Mouse (Mus musculus) forebrain, embryonic 12.5 days (tissue): ENCODE data around the gene Tfdp2. TPM values are rescaled to one million over a fixed set of nuclear protein-coding genes. Genes with fewer than 3 reads are reported as not detected.

Experiments used
- ATAC-seq: fragments of 200-750 bp; cut with Nextera tagmentation; 2 replicates; pipeline ENCODE4 v1.8.0; 2017; ENCODE audit warnings: moderate TSS enrichment; ENCODE audit not compliant: low FRiP score
- H3K27ac ChIP-seq: fragments of 300-500 bp; sonication (generic); 2 replicates; pipeline ENCODE4 v1.5.1; 2016; ENCODE audit warnings: mild to moderate bottlenecking
- H3K27me3 ChIP-seq: fragments of 300-500 bp; sonication (generic); 2 replicates; pipeline ENCODE4 v1.6.1; 2016; ENCODE audit warnings: mild to moderate bottlenecking
- H3K36me3 ChIP-seq: fragments of 300-500 bp; sonication (generic); replicated peaks from 2 replicates; pipeline ENCODE4 v1.6.1; 2016; ENCODE audit warnings: mild to moderate bottlenecking
- H3K4me1 ChIP-seq: fragments of 300-500 bp; sonication (generic); 2 replicates; pipeline ENCODE4 v1.6.1; 2016
- H3K4me2 ChIP-seq: fragments of 300-500 bp; sonication (generic); 2 replicates; pipeline ENCODE4 v1.6.1; 2016; ENCODE audit warnings: mild to moderate bottlenecking, moderate library complexity
- H3K4me3 ChIP-seq: fragments of 300-500 bp; sonication (generic); replicated peaks from 2 replicates; pipeline ENCODE4 v1.5.1; 2016; ENCODE audit warnings: mild to moderate bottlenecking
- H3K9ac ChIP-seq: fragments of 300-500 bp; sonication (generic); 2 replicates; pipeline ENCODE4 v1.6.1; 2016; ENCODE audit warnings: mild to moderate bottlenecking
- H3K9me3 ChIP-seq: fragments of 300-500 bp; sonication (generic); 2 replicates; pipeline ENCODE4 v1.6.1; 2016
- WGBS: fragments of 180-500 bp; shearing (Covaris S2); methylation state at CpG from one replicate; pipeline ENCODE4 v1.1.7; 2016; 5-methylcytosine and 5-hydroxymethylcytosine counted together
- polyA plus RNA-seq: library from polyadenylated mRNA; unstranded; fragments of >200 nt; fragmentation: Nextera tagmentation; extraction: Ambion mirVana; gene quantifications from 2 replicates; pipeline ENCODE4 v1.2.1, GENCODE M21; 2016

Tfdp2 gene
- polyA plus RNA-seq, 1 experiment from 2014 or later: 71.3 TPM

GRCm38 (mm10) chr9:96269726-96270125 lies 73.7 kb downstream of the Tfdp2 start:
- WGBS: 94% methylated on average over 2 of the region's 2 CpGs
- H3K36me3 ChIP-seq: peaks cover 2% of the 10 kb centered on the region; the same call in 1 of the 2 replicates
- no peak overlapping the region for H3K4me3 ChIP-seq
- no peak overlapping the region for H3K4me2 ChIP-seq
- no peak overlapping the region for H3K9ac ChIP-seq
- H3K9me3 ChIP-seq: no peaks in the 10 kb centered on the region
- no peak for ATAC-seq
- H3K27me3 ChIP-seq: no peaks in the 10 kb centered on the region
- H3K27ac ChIP-seq: no peak overlapping the region
- no peaks in the 10 kb centered on the region for H3K4me1 ChIP-seq

DNA sequence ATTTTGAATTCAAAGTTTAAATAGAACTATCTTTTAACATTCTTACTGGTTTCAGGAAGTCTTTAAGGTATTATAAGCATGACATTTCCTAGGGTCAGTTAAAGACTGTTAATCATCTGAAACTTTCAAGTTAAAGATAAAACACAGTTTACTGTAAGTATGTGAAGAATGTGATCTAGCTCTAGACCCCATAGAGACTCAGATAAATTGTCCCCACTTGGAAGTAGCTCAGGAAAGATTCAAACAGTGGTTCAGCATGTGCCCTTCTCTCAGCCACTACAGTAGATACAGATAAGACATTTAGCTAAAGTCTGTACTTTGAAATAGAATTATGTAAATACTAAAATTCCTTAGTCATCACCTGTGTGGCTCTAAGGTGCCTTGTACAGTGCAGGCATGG lies 79.5 kb downstream of the Tfdp2 start:
- Histone ChIP-seq H3K36me3 (peaks cover 2% of the 10 kb centered on the region; the same call in 1 of the 2 replicates), H3K4me1 (no peaks in the 10 kb centered on the region), H3K9me3 (no peaks in the 10 kb centered on the region), H3K9ac (no peak overlapping the region), H3K27me3 (no peaks in the 10 kb centered on the region), H3K4me2 (no peak overlapping the region), H3K4me3 (no peak overlapping the region), H3K27ac (no peak overlapping the region)
- no peak for ATAC-seq

DNA sequence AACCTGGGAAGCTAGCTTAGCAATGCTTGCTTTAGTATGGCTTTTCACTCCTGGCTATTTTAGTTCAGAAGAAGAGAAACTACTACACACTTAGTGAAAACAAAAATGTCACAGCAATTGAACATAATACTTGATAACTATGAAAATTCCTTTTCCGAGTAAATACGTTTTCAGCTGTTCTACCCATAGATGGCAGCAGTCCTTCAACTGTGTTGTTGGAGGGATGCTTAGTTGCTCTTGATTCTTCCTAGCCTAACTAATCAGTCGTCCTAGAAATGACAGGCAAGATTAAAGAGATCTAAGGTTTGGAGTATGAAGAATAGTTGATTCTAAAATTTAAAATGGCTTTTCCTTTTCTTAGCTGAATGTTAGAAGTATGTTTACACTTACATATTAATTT lies 85.4 kb downstream of the Tfdp2 start:
- 69% methylated on average over 3 of the region's 3 CpGs for WGBS

DNA sequence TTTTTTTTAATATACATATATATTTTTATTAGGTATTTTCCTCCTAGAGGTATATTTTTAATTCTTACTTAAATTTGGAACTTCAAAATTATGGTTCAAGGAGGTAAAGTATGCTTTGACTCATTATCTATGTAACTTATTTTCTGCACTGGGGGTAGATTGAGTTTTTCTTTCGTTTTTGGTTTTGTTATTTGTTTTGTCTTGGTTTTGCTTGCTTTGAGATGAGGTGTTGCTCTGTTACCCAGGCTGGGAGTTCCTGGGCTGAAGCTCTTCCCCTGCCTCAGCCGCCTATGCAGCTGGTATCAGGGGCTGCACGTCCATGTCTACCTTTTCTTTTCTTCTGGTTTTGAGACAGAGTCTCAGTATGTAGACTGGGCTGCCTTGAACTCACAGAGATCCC lies 86.0 kb downstream of the Tfdp2 start:
- Histone ChIP-seq H3K4me3 (no peak overlapping the region), H3K4me2 (no peak overlapping the region), H3K9me3 (no peaks in the 10 kb centered on the region), H3K9ac (no peak overlapping the region), H3K27ac (no peak overlapping the region), H3K4me1 (no peaks in the 10 kb centered on the region), H3K27me3 (no peaks in the 10 kb centered on the region), H3K36me3 (peaks cover 2% of the 10 kb centered on the region; the same call in 1 of the 2 replicates)
- no peak for ATAC-seq
- 84% methylated on average over 3 of the region's 3 CpGs for WGBS

More for the DNA sequence above, 85.4 kb downstream of the Tfdp2 start:
- Histone ChIP-seq H3K4me2 (no peak overlapping the region), H3K4me3 (no peak overlapping the region), H3K9ac (no peak overlapping the region), H3K27me3 (no peaks in the 10 kb centered on the region), H3K36me3 (no peaks in the 10 kb centered on the region; the same call in 1 of the 2 replicates), H3K4me1 (no peaks in the 10 kb centered on the region), H3K9me3 (no peaks in the 10 kb centered on the region), H3K27ac (no peak overlapping the region)
- ATAC-seq: no peak

DNA sequence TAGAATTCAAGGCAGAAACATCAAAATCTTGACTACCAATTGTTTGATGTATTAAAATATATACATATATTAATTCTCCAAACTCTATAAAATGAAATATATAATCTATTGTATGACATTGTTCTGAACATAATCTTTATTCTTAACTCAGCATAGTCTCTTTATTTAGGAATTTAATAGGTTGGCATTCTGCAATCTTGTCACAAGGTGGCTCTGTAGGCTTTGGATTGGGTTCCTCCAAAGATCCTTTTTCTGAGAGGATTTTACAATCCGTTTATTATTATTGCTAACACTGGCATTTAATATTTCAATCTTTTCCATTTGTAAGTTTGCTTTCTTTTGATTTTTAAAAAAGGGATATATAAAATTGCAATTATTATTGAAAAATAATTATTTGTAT lies 88.8 kb downstream of the Tfdp2 start:
- Histone ChIP-seq H3K4me1 (no peaks in the 10 kb centered on the region), H3K27ac (no peak overlapping the region), H3K4me3 (no peak overlapping the region), H3K4me2 (no peak overlapping the region), H3K9me3 (no peaks in the 10 kb centered on the region), H3K27me3 (no peaks in the 10 kb centered on the region), H3K36me3 (peaks cover 15% of the 10 kb centered on the region), H3K9ac (no peak overlapping the region)
- ATAC-seq: no peak
- 50% methylated on average over 1 of the region's 1 CpGs for WGBS

DNA sequence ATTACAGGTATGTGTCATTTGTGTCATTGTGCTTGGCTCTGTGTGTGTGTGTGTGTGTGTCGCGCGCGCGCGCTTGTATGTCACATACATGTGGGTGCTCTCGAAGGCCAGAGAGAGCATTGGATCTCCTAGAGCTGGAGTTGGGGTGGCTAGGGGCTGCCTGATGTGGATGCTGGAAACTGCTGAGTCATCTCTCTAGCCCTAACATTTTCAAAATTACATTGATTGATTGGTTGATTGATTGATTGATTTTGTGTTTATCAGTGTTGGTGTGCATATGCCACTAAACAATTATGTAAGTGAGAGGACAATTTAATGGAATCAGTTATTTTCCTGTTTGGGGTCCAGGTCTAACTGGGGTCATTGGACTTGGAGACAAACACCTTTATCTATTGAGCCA lies 96.1 kb downstream of the Tfdp2 start:
- H3K4me1 ChIP-seq: no peaks in the 10 kb centered on the region
- H3K36me3 ChIP-seq: peaks cover 37% of the 10 kb centered on the region
- H3K4me3 ChIP-seq: no peak overlapping the region
- H3K9me3 ChIP-seq: no peaks in the 10 kb centered on the region
- H3K27me3 ChIP-seq: no peaks in the 10 kb centered on the region
- no peak overlapping the region for H3K27ac ChIP-seq
- no peak for ATAC-seq
- H3K4me2 ChIP-seq: no peak overlapping the region
- 99% methylated on average over 7 of the region's 7 CpGs for WGBS
- H3K9ac ChIP-seq: no peak overlapping the region

- ATAC-seq: no peak
- Histone ChIP-seq H3K36me3 (peaks cover 72% of the 10 kb centered on the region), H3K9me3 (no peaks in the 10 kb centered on the region), H3K27me3 (no peaks in the 10 kb centered on the region), H3K4me1 (no peaks in the 10 kb centered on the region), H3K9ac (no peak overlapping the region), H3K27ac (no peak overlapping the region), H3K4me2 (no peak overlapping the region), H3K4me3 (no peak overlapping the region)
- WGBS: 97% methylated on average over 3 of the region's 3 CpGs
Measured at GRCm38 (mm10) chr9:96299324-96300008, 103.4 kb downstream of the Tfdp2 start.

GRCm38 (mm10) chr9:96308816-96309215 lies 112.7 kb downstream of the Tfdp2 start:
- no peak overlapping the region for H3K9ac ChIP-seq

DNA sequence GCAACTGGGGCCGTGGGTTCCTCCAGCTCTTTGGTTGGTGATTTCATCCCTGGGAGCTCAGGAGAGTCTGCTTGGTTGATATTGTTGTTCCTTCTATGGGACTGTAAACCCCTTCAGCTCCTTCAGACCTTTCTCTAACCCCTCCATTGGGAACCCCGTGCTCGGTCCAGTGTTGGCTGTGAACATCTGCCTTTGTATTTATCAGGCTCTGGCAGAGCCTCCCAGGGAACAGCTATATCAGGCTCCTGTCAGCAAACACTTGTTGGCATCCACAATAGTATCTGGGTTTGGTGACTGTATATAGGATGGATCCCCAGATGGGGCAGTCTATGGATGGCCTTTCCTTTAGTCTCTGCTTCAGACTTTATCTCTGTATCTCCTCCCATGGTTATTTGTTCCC lies 116.0 kb downstream of the Tfdp2 start:
- no peak for ATAC-seq
- H3K27me3 ChIP-seq: no peaks in the 10 kb centered on the region
- H3K4me1 ChIP-seq: no peaks in the 10 kb centered on the region
- 90% methylated on average over 3 of the region's 3 CpGs for WGBS
- no peaks in the 10 kb centered on the region for H3K9me3 ChIP-seq
- no peak overlapping the region for H3K9ac ChIP-seq
- no peak overlapping the region for H3K4me2 ChIP-seq
- H3K4me3 ChIP-seq: no peak overlapping the region
- H3K27ac ChIP-seq: no peak overlapping the region
- peaks cover 66% of the 10 kb centered on the region for H3K36me3 ChIP-seq

More at GRCm38 (mm10) chr9:96308816-96309215, 112.7 kb downstream of the Tfdp2 start:
- no peak overlapping the region for H3K4me2 ChIP-seq
- H3K4me3 ChIP-seq: no peak overlapping the region
- no peaks in the 10 kb centered on the region for H3K27me3 ChIP-seq
- H3K9me3 ChIP-seq: no peaks in the 10 kb centered on the region
- H3K4me1 ChIP-seq: no peaks in the 10 kb centered on the region
- H3K27ac ChIP-seq: no peak overlapping the region
- WGBS: 31% methylated on average over 3 of the region's 3 CpGs
- peaks cover 64% of the 10 kb centered on the region for H3K36me3 ChIP-seq
- no peak for ATAC-seq

DNA sequence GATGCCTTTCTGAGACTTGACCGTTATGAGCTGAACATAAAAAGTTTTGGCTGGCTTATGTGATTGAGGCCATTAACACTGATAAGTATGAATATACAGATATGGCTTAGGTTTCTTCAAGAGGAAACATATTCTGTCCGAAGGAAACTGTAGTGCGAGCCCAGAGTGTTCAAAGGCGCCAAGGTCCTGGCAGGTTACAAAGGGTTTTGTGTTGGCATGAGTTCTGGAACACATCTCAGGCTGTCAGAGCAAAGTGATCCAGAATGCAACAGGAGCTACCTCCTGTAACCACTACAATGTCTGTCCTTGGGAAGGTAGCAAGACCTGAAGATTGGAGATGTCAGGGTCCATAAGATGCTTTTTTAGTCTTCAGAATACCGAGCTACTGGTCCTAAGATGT lies 123.3 kb downstream of the Tfdp2 start:
- WGBS: 94% methylated on average over 5 of the region's 5 CpGs
- Histone ChIP-seq H3K4me1 (peaks cover 3% of the 10 kb centered on the region; the same call in 1 of the 2 replicates), H3K4me3 (no peak overlapping the region), H3K36me3 (peaks cover 58% of the 10 kb centered on the region), H3K4me2 (no peak overlapping the region), H3K9me3 (no peaks in the 10 kb centered on the region), H3K27ac (no peak overlapping the region), H3K9ac (no peak overlapping the region), H3K27me3 (no peaks in the 10 kb centered on the region)
- ATAC-seq: no peak

DNA sequence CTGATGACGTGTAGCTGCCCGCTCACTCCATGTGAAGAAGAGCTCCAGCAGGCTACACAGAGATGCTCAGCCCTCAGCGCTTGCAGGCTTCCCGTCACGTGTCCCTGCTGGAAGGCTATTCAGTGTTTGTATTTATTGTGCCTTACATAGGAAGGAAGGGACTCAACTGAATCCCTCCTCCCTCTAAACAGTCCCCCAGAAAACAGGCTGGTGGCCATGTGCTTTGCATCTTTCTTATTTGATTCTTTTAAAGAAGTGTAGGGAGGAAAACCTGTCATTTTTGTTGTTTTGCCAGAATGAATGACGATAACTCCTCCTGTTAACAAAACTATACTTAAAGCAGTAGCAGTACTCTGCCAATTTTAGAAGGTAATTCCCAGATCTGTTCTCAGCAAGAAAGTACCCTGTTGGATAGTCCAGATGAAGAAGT lies 124.5 kb downstream of the Tfdp2 start:
- Histone ChIP-seq H3K4me3 (no peak overlapping the region), H3K36me3 (peaks cover 51% of the 10 kb centered on the region), H3K4me1 (peaks cover 8% of the 10 kb centered on the region; the same call in 1 of the 2 replicates), H3K4me2 (no peak overlapping the region), H3K27ac (no peak overlapping the region), H3K9me3 (no peaks in the 10 kb centered on the region), H3K9ac (no peak overlapping the region), H3K27me3 (no peaks in the 10 kb centered on the region)
- ATAC-seq: no peak
- 87% methylated on average over 6 of the region's 6 CpGs for WGBS

DNA sequence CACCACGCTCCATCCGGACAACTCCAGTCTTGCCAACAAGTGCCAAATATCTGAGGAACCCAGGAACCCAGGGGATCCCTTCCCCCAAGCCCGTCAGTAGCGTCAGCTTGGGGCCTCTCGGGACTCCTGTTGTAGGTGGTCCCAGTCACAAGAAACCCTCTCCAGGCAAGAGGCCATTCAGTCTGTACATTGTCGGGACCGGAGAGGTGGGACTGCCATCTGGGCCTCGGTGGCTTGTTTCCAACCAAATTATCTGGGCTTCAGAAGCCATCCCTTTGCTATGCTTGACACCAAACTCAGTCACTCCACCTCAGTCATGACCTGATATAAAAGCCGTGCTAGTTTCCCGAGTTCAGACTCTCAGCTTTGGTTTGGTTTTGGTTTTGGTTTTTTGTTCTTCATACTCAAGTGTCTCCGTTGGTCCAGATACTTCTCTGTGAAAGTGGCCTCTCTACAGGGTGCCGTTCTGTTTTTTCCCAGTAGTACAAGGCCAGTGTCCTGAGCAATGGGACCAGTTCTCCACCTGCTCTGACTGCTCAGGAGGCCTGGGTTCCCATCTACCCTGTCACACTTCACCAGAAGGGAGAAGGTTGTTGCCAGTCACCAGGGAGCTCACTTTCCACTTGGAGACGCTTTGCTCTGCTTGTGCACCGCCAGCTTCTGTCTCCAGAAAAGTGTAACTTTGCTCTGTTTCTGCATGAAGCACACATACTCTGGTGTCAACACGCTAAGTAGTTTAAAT lies 126.5 kb downstream of the Tfdp2 start:
- H3K36me3 ChIP-seq: peaks cover 40% of the 10 kb centered on the region
- H3K27me3 ChIP-seq: no peaks in the 10 kb centered on the region
- H3K4me3 ChIP-seq: no peak overlapping the region
- 92% methylated on average over 15 of the region's 15 CpGs for WGBS
- no peak overlapping the region for H3K27ac ChIP-seq
- peaks cover 8% of the 10 kb centered on the region; the same call in 1 of the 2 replicates for H3K4me1 ChIP-seq
- no peaks in the 10 kb centered on the region for H3K9me3 ChIP-seq
- no peak overlapping the region for H3K9ac ChIP-seq
- H3K4me2 ChIP-seq: no peak overlapping the region
- ATAC-seq: no peak
